Mouse (Mus musculus): ENCODE data around the gene Nsun2.

GRCm38 (mm10) chr13:69636816-69637215 lies 103.3 kb downstream of the Nsun2 start:
- TF ChIP-seq POLR2A (IDR thresholded peaks at IDR 0.05; ENCODE audit: insufficient read depth, low read depth, low read length) = no peak
- no peak for TF ChIP-seq CTCF (IDR thresholded peaks at IDR 0.05)
